Mouse (Mus musculus) liver, postnatal 0 days (tissue): ENCODE results near the gene Gng11.

ENCODE experiments used
- CTCF ChIP-seq: sonication (generic); IDR thresholded peaks from 2 replicates; pipeline ENCODE4 v1.5.1; 2016; ENCODE audit warnings: antibody characterized with exemption, low read depth
- EP300 ChIP-seq: IDR thresholded peaks from 2 replicates; pipeline ENCODE4 v1.6.1; 2016; ENCODE audit warnings: antibody characterized with exemption, low read depth, mild to moderate bottlenecking

DNA sequence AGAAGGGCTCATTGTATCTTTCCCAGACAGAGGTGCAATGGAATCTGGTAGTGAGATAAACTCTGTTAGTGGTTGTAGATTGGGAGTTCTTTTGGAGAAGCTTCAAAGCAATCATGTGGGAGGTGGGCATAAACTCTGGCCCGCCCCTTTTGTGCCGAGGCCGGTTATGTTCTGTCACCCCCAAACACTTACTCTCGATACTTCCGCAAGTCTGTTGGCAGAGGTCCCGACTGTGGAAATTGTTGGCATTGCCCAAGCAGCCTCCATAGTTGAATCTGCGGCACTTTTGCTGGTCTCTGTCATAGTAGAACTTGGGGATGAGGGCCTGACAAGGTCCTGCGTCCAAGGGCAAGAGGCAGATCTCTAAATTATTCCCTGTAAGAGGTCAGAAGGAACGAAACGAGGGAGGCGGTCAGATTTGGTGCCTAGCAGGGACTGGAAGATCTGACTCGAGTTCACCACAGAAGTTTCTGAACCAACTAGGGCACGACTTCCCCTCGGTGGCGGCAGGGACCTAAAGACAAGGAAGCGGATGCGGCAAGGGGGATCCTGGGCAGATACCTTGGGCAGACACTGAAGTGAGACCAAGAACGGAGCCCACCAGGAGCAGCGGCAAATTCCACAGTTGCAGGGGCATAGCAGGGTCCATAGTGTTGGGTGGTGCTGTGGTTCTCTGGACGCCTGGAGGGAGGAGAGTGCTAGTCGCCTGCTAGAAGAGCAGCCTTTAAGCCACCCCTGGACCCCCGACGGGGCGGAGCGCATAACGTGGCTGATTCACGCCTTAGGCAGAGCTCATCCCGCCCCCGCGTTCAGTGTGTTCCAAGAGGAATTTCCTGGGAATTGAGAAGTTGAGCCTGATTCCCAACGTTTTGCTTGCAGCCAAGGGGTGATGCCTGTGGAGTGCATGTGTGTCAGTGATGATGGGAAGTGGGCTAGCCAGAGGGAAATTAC lies 35.8 kb upstream of the Gng11 start:
- no peak for TF ChIP-seq CTCF
- no peak for TF ChIP-seq EP300
